Mouse (Mus musculus) spleen, postnatal 14 days (tissue): ENCODE data around the gene Adamtsl2.

Experiments
- DNase-seq, 2 experiments: peaks; one replicate each; pipeline ENCODE4 v3.0.0; 2021 to 2022; ENCODE audit warnings: low spot score in 2 of 2

The Adamtsl2 gene

GRCm38 (mm10) chr2:27119766-27120165 is 40.6 kb downstream of the Adamtsl2 start:
- DNase-seq, result no peak

- DNase-seq, result no peak
Observed at GRCm38 (mm10) chr2:27120241-27120641, 41.1 kb downstream of the Adamtsl2 start.

- peak; percentile 45 to 57 for DNase-seq
Observed at GRCm38 (mm10) chr2:27121626-27122355, 42.6 kb downstream of the Adamtsl2 start.

- no peak for DNase-seq
Observed at GRCm38 (mm10) chr2:27122578-27122977, 43.4 kb downstream of the Adamtsl2 start.

GRCm38 (mm10) chr2:27123121-27123520 is 43.9 kb downstream of the Adamtsl2 start:
- no peak for DNase-seq

GRCm38 (mm10) chr2:27125979-27126378 is 46.8 kb downstream of the Adamtsl2 start:
- DNase-seq, result peak; percentile 15 to 60

- DNase-seq, result no peak
Observed at GRCm38 (mm10) chr2:27126496-27126895, 47.3 kb downstream of the Adamtsl2 start.

GRCm38 (mm10) chr2:27128990-27129389 is 49.8 kb downstream of the Adamtsl2 start:
- no peak for DNase-seq

- DNase-seq, result no peak
Observed at GRCm38 (mm10) chr2:27135935-27136334, 56.8 kb downstream of the Adamtsl2 start.

- DNase-seq, result no peak
Observed at GRCm38 (mm10) chr2:27136336-27136735, 57.2 kb downstream of the Adamtsl2 start.

- no peak for DNase-seq
Observed at GRCm38 (mm10) chr2:27136789-27137188, 57.6 kb downstream of the Adamtsl2 start.

- no peak for DNase-seq
Observed at GRCm38 (mm10) chr2:27138356-27138755, 59.2 kb downstream of the Adamtsl2 start.

GRCm38 (mm10) chr2:27141950-27142693 is 62.9 kb downstream of the Adamtsl2 start, which contains the start of gene Fam163b:
Gene Fam163b (minus strand): TSS chr2:27142491.
- no peak for DNase-seq

GRCm38 (mm10) chr2:27144957-27145356 is 65.8 kb downstream of the Adamtsl2 start:
- no peak for DNase-seq

GRCm38 (mm10) chr2:27146840-27147239 is 67.7 kb downstream of the Adamtsl2 start:
- no peak for DNase-seq

GRCm38 (mm10) chr2:27149457-27149856 is 70.3 kb downstream of the Adamtsl2 start:
- no peak for DNase-seq

GRCm38 (mm10) chr2:27154466-27155185 is 75.4 kb downstream of the Adamtsl2 start:
- no peak for DNase-seq

- no peak for DNase-seq
Observed at GRCm38 (mm10) chr2:27156596-27156995, 77.4 kb downstream of the Adamtsl2 start.
